Mouse (Mus musculus) retina, embryonic 14.5 days (tissue): ENCODE data around the gene Ipcef1.

Experiments used
- DNase-seq: peaks from one replicate; pipeline ENCODE4 v3.0.0-alpha.2; 2015; ENCODE audit warnings: low spot score

Ipcef1 gene

DNA sequence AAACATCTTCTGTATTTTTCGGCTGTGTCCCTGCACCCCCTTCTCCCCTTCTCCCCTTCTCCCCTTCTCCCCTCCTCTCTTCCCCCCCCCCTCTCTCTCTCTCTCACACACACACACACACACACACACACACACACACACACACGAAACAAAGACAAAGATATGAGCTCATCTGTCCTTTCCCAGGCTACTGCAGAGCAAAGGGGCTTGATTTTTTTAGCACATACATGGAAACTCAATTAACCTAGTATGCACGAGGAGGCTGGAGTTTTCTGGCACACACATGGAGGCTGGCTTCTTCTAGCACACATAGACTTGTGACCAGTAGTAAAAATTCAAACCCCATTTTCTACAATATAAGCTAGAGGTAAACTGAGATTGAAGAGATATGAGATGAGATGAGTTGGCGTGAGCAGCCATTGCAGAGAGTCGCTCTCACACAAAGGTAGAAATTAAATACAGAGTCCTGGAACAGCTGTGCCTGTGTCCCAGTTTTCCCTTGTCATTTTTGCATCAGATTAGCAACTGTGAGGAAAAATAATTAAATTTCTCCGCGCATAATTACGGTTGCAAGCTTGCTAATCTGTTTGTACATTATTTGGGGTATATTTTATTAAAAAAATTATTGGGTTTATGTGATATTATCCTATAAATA lies 84.6 kb downstream of the Ipcef1 start:
- no peak for DNase-seq

- no peak for DNase-seq
Observed at GRCm38 (mm10) chr10:6958791-6959190, 93.5 kb downstream of the Ipcef1 start.

DNA sequence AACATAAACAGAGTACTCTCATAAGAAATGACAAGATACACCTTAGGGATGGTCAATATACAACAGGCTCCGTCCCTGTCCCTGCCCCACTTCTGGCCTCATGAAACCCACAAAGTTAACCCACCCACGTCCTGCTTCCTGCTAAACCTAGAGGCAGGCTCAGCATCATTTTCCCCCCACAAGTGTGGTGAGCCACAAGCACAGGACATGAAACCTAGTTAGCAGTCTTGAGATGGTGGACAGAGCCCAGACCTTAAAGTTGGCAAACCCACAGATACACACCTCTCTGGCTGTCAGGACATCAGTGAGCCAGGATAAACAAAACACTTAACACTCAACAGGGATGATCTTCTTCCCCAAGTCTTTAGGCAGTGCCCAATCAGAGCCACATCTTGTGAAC lies 95.9 kb downstream of the Ipcef1 start:
- no peak for DNase-seq

DNA sequence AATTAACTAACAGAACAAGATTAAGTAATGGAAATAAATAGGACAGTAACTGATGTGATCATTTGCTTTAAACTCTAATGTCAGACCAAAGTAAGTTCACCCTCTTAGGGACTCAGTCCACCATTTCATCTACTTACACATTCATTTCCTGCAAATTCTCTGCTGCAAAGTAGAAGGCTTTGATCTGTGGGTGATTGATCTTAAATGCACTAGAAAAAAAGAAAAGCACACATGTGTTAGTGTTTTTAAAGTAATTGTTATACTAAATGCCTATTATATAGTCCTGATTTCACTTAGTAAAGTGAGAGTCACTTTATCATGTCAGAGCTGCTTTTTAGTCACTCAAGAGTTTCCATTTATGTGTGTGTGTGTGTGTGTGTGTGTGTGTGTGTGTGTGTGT lies 97.7 kb downstream of the Ipcef1 start:
- no peak for DNase-seq

GRCm38 (mm10) chr10:6953115-6953514 lies 99.2 kb downstream of the Ipcef1 start:
- DNase-seq: no peak

GRCm38 (mm10) chr10:6936671-6937425 lies 115.4 kb downstream of the Ipcef1 start:
- no peak for DNase-seq

GRCm38 (mm10) chr10:6934776-6935175 lies 117.5 kb downstream of the Ipcef1 start:
- DNase-seq: no peak

DNA sequence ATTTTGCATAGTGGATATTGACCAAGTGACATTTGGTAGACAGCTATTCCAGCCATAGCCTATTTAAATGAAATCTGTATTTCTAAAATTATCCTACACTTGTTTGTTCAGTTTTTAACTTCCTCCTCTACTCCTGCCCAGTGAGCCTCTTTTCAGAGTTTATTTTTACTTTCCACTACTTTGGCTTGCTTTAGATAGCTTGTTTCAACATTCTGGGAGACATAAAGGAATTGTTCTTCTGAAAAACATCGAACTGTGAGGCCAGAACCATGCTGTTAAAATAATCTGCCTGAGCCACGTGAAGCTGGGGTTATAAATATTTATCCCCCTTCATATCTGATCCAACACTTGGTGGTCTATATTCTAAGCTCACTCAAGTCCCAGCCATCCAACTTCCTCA lies 121.4 kb downstream of the Ipcef1 start:
- DNase-seq: no peak

GRCm38 (mm10) chr10:6930398-6930797 lies 121.9 kb downstream of the Ipcef1 start:
- DNase-seq: no peak

GRCm38 (mm10) chr10:6928905-6929304 lies 123.4 kb downstream of the Ipcef1 start:
- DNase-seq: no peak

- no peak for DNase-seq
Observed at GRCm38 (mm10) chr10:6927600-6928223, 124.6 kb downstream of the Ipcef1 start.

DNA sequence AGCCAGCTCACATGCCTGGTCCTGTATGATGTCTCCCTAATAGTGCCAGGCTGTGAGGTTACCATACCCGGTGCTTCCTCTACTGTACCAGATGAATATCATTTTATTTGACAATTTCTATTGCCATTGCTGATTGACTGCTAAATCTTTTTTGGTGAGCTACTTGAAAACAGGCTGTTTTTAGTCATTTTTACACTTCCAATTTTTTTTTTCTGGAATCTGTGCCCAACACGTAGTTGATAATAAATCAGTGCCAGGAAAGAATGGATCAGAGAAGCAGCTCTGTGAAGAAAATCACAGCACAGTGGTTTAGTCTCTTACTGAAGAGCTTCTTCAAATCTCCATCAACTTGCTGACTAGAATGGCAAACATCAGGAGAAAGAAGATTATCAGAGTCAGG lies 125.6 kb downstream of the Ipcef1 start:
- no peak for DNase-seq

- peak; percentile 63 for DNase-seq
Observed at GRCm38 (mm10) chr10:6916545-6917257, 135.6 kb downstream of the Ipcef1 start.

- DNase-seq: no peak
Observed at GRCm38 (mm10) chr10:6915991-6916390, 136.3 kb downstream of the Ipcef1 start.

GRCm38 (mm10) chr10:6909763-6910162 lies 142.5 kb downstream of the Ipcef1 start:
- DNase-seq: no peak

- no peak for DNase-seq
Observed at GRCm38 (mm10) chr10:6901819-6902393, 150.4 kb downstream of the Ipcef1 start.

- no peak for DNase-seq
Observed at GRCm38 (mm10) chr10:6900126-6900525, 152.2 kb downstream of the Ipcef1 start.

DNA sequence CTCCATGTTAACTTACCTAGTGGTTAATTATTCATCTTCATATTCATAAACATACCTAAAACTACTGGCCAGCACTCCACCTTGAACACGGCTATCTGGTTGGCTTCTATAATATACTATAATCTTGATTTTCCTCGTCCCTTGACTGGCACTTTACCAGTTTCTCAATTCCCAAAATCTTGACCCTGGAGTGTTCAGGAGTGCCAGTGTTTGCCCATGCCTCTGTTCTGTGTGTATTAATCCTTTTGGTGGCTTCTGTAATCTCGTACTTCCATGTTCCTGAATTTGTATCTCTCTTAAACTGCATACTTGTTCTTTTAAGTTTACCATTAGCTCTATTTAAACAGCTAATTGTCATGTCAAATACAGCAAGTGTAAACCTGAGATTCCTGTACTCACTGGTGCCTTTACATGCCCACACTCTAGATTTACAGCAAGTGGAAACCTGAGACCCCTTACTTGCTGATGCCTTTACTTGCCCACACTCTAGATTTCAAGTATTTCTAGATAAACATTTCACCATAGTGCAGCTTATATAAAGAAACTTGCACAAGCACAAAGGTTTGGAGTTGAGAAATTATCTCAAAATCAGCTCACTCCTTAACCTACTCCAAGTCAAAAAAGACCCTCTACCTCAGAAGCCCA lies 155.5 kb downstream of the Ipcef1 start:
- no peak for DNase-seq

- no peak for DNase-seq
Observed at GRCm38 (mm10) chr10:6895796-6896195, 156.5 kb downstream of the Ipcef1 start.

DNA sequence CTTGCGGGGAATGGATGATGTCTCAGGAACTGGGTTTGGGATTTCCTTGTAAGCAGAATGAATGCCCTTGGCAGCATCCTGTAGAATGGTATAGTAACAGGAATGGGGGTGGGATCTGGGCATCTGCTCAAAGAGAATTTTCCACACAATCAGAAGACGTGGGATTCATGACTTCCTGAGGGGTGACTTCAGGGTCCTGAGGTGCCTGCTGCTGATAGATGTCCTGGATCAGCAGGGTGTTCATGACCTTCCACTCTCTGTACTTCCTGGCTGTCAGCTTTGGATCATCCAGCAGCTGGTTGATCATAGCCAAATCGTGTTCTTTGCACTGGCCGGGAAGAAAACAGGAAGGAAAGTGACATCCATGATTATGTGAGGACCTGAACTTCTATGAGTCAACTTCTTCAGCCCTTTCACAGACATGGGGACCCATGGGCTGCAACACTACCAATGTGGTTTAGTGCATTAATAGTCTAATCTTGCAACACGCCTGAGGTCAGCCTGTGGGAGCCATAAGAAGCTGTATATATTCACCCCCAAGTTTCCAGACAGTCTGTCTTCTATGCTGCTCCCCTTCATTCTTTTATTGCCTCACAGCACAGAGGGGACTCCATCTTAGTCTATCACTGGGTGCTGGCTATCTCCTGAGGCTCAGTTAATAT lies 161.8 kb downstream of the Ipcef1 start:
- DNase-seq: no peak

- no peak for DNase-seq
Observed at GRCm38 (mm10) chr10:6889640-6890245, 162.5 kb downstream of the Ipcef1 start.
